Mouse (Mus musculus): ENCODE results near the gene Prkch.

GRCm38 (mm10) chr12:73593021-73593798 is 8.6 kb downstream of the Prkch start:
- TF ChIP-seq CTCF (IDR thresholded peaks at IDR 0.05; ENCODE audit: borderline replicate concordance, control insufficient read depth, extremely low read depth, insufficient read depth, low read length, poor library complexity) (no peak), POLR2A (IDR thresholded peaks at IDR 0.05; ENCODE audit: control insufficient read depth, extremely low read depth, insufficient read depth, low read length, poor library complexity) (no peak)

All from thymus, adult 2 months (tissue).